Comparison of ENCODE assay signal across 35 mouse cellular contexts in genomic region chr9:63454341-63454740, GRCm38 (mm10).
"Had no signal": no experiment of that assay in that cellular context is flagged by ENCODE, and none has a peak within 500 bp of the region (broad histone marks: within the 10 kb centered on the region; RNA-seq: fewer than 3 reads in every experiment).

No protein-coding gene starts in this region.

- ATAC-seq: hindbrain, embryonic 16.5 days; hindbrain, postnatal 0 days; inflammation-experienced regulatory T-cells, adult 6 months; intestine, embryonic 15.5 days; intestine, embryonic 16.5 days; intestine, postnatal 0 days had no signal

- H3K36me3 ChIP-seq: heart, embryonic 10.5 days; heart, embryonic 12.5 days; heart, embryonic 13.5 days; heart, embryonic 15.5 days; hindbrain, embryonic 10.5 days; hindbrain, embryonic 12.5 days; hindbrain, embryonic 13.5 days; hindbrain, embryonic 15.5 days; intestine, embryonic 15.5 days; kidney, embryonic 15.5 days had no signal

- H3K27ac ChIP-seq: heart, adult 2 months; heart, embryonic 10.5 days; heart, embryonic 13.5 days; heart, embryonic 15.5 days; hindbrain, embryonic 10.5 days; hindbrain, embryonic 12.5 days; hindbrain, embryonic 13.5 days; hindbrain, embryonic 14.5 days; hindbrain, embryonic 15.5 days; hindbrain, postnatal 0 days; intestine, embryonic 15.5 days; kidney, embryonic 15.5 days; layer of hippocampus, adult 2 months had no signal

- H3K4me1 ChIP-seq: heart, embryonic 10.5 days; heart, embryonic 12.5 days; heart, embryonic 13.5 days; heart, embryonic 15.5 days; hindbrain, embryonic 10.5 days; hindbrain, embryonic 15.5 days; intestine, embryonic 15.5 days; kidney, embryonic 15.5 days had no signal

- H3K27me3 ChIP-seq: heart, embryonic 12.5 days; heart, embryonic 13.5 days; heart, embryonic 15.5 days; hindbrain, embryonic 12.5 days; hindbrain, embryonic 13.5 days; hindbrain, embryonic 15.5 days; intestine, embryonic 15.5 days; kidney, embryonic 15.5 days had no signal

- DNase-seq: heart, adult 2 months; heart, postnatal 10 days; heart, postnatal 14 days; heart, postnatal 36 days; heart, postnatal 4 days; kidney, adult 11 months; kidney, adult 18-20 months; kidney, adult 2 months; kidney, adult 8-10 months; kidney, adult 9 months; kidney, postnatal 10 days; kidney, postnatal 14 days; kidney, postnatal 25 days; kidney, postnatal 36 days; kidney, postnatal 4 days; layer of hippocampus, adult 9-11 months; layer of hippocampus, postnatal 36 days had no signal

- H3K4me2 ChIP-seq: heart, embryonic 11.5 days; heart, embryonic 12.5 days; heart, embryonic 13.5 days; heart, embryonic 15.5 days; hindbrain, embryonic 12.5 days; hindbrain, embryonic 13.5 days; hindbrain, embryonic 14.5 days; hindbrain, embryonic 15.5 days; intestine, embryonic 15.5 days; kidney, embryonic 15.5 days had no signal

- H3K9ac ChIP-seq: heart, embryonic 12.5 days; heart, embryonic 13.5 days; heart, embryonic 15.5 days; hindbrain, embryonic 12.5 days; hindbrain, embryonic 13.5 days; hindbrain, embryonic 14.5 days; hindbrain, embryonic 15.5 days; intestine, embryonic 15.5 days; kidney, embryonic 15.5 days had no signal

- H3K9me3 ChIP-seq: heart, embryonic 10.5 days; heart, embryonic 12.5 days; heart, embryonic 15.5 days; hindbrain, embryonic 10.5 days; hindbrain, embryonic 12.5 days; hindbrain, embryonic 15.5 days; intestine, embryonic 15.5 days; kidney, embryonic 15.5 days had no signal

- H3K4me3 ChIP-seq: heart, adult 2 months; heart, embryonic 10.5 days; heart, embryonic 12.5 days; heart, embryonic 13.5 days; heart, embryonic 15.5 days; hindbrain, embryonic 10.5 days; hindbrain, embryonic 12.5 days; hindbrain, embryonic 13.5 days; hindbrain, embryonic 15.5 days; intestine, embryonic 15.5 days; kidney, embryonic 15.5 days; layer of hippocampus, adult 2 months had no signal
